Mouse (Mus musculus): ENCODE data around the gene Grap2. TPM values are rescaled to one million over a fixed set of nuclear protein-coding genes. Genes with fewer than 3 reads are reported as not detected.

Gene Grap2
- 12.8 and 16.0 TPM in 2 replicates for polyA plus RNA-seq (2014; fragmentation: Nextera tagmentation; extraction: Ambion mirVana)

DNA sequence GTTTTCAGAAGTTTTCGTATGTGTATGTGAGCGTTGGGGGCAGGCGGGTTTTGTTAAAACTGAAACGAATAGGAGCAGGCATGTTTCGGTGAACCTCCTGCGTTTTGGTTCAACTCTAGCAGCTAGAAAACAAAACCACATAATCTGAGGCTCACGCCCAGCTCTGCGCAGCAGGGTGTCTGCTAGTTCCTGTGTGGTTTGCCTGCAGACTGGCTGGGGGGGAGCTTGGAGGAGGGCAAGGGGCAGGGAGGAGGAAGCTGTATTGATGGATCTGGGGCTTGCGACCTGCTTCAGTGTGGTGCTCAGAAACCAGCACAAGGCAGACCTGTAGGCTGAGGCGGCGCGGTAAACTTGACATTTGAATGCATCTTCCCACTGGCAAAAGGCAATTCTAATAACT is at the start of gene Grap2:
TSS of gene Grap2 (plus strand) at position 304 of the 400 bp plus-strand sequence.
- Histone ChIP-seq H3K36me3 (ENCODE audit: control insufficient read depth, insufficient read depth, low read length) (no peaks in the 10 kb centered on the region), H3K4me1 (ENCODE audit: control insufficient read depth, insufficient read depth, low read length) (no peaks in the 10 kb centered on the region), H3K27me3 (ENCODE audit: control insufficient read depth, insufficient read depth, low read length) (peaks cover 40% of the 10 kb centered on the region), H3K9ac (ENCODE audit: low read depth, low read length) (no peak within 1 kb of the TSS), H3K9me3 (replicated peaks; ENCODE audit: control insufficient read depth, low read length) (no peaks in the 10 kb centered on the region), H3K4me3 (ENCODE audit: low read depth, low read length) (no peak within 1 kb of the TSS), H3K27ac (ENCODE audit: low read depth, low read length) (no peak within 1 kb of the TSS), H3K4me2 (no peak within 1 kb of the TSS; the same call in 1 of the 2 replicates)
- WGBS (ENCODE audit: insufficient replicate concordance), result 47% methylated on average over 12 of the region's 12 CpGs
- ATAC-seq (replicated peaks; ENCODE audit: insufficient number of reproducible peaks, low FRiP score, low TSS enrichment), result no peak

- WGBS (ENCODE audit: insufficient replicate concordance), result 52% methylated on average over 20 of the region's 20 CpGs
- no peak overlapping the region for H3K9ac ChIP-seq (ENCODE audit: low read depth, low read length)
- no peak overlapping the region for H3K4me3 ChIP-seq (ENCODE audit: low read depth, low read length)
Observed at GRCm38 (mm10) chr15:80529955-80530869, 42.2 kb upstream of the Grap2 start.

DNA sequence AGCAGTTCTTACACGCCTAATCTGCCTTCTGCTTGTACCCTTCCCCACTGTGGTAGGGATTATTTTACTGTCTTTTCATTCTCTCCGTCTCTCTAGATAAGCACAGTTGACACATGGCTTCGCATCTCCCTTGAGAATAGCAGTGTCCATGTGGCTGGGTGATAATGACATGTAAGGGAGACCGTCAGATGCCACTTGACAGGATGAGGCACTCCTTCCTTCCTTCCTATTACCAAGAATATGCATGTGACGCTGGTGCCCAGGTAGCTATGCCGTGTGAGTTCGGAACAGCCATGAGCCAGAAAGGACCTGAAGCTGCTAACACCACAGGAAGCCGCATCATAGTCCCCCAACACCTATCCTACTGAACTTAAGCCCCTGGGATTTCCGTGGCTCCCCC is 41.4 kb upstream of the Grap2 start:
- no peak for ATAC-seq (replicated peaks; ENCODE audit: insufficient number of reproducible peaks, low FRiP score, low TSS enrichment)
- Histone ChIP-seq H3K4me3 (ENCODE audit: low read depth, low read length) (no peak overlapping the region), H3K36me3 (ENCODE audit: control insufficient read depth, insufficient read depth, low read length) (no peaks in the 10 kb centered on the region), H3K27ac (ENCODE audit: low read depth, low read length) (no peak overlapping the region), H3K27me3 (ENCODE audit: control insufficient read depth, insufficient read depth, low read length) (no peaks in the 10 kb centered on the region), H3K9ac (ENCODE audit: low read depth, low read length) (no peak overlapping the region), H3K9me3 (replicated peaks; ENCODE audit: control insufficient read depth, low read length) (no peaks in the 10 kb centered on the region), H3K4me2 (no peak overlapping the region), H3K4me1 (ENCODE audit: control insufficient read depth, insufficient read depth, low read length) (peaks cover 16% of the 10 kb centered on the region)
- WGBS (ENCODE audit: insufficient replicate concordance), result 59% methylated on average over 9 of the region's 9 CpGs

More at GRCm38 (mm10) chr15:80529955-80530869, 42.2 kb upstream of the Grap2 start:
- Histone ChIP-seq H3K36me3 (ENCODE audit: control insufficient read depth, insufficient read depth, low read length) (no peaks in the 10 kb centered on the region), H3K9me3 (replicated peaks; ENCODE audit: control insufficient read depth, low read length) (no peaks in the 10 kb centered on the region), H3K27ac (ENCODE audit: low read depth, low read length) (no peak overlapping the region), H3K4me1 (ENCODE audit: control insufficient read depth, insufficient read depth, low read length) (peaks cover 16% of the 10 kb centered on the region), H3K4me2 (no peak overlapping the region), H3K27me3 (ENCODE audit: control insufficient read depth, insufficient read depth, low read length) (no peaks in the 10 kb centered on the region)
- no peak for ATAC-seq (replicated peaks; ENCODE audit: insufficient number of reproducible peaks, low FRiP score, low TSS enrichment)

- WGBS (ENCODE audit: insufficient replicate concordance), result 53% methylated on average over 8 of the region's 8 CpGs
- Histone ChIP-seq H3K9ac (ENCODE audit: low read depth, low read length) (no peak overlapping the region), H3K27ac (ENCODE audit: low read depth, low read length) (peak overlapping the region; percentile 57), H3K4me3 (ENCODE audit: low read depth, low read length) (no peak overlapping the region), H3K36me3 (ENCODE audit: control insufficient read depth, insufficient read depth, low read length) (no peaks in the 10 kb centered on the region), H3K9me3 (replicated peaks; ENCODE audit: control insufficient read depth, low read length) (no peaks in the 10 kb centered on the region), H3K4me1 (ENCODE audit: control insufficient read depth, insufficient read depth, low read length) (peaks cover 16% of the 10 kb centered on the region), H3K27me3 (ENCODE audit: control insufficient read depth, insufficient read depth, low read length) (no peaks in the 10 kb centered on the region), H3K4me2 (no peak overlapping the region)
- ATAC-seq (replicated peaks; ENCODE audit: insufficient number of reproducible peaks, low FRiP score, low TSS enrichment), result peak; percentile 67
Observed at GRCm38 (mm10) chr15:80532281-80533072, 39.9 kb upstream of the Grap2 start.

GRCm38 (mm10) chr15:80533274-80533673 is 39.1 kb upstream of the Grap2 start:
- no peak for ATAC-seq (replicated peaks; ENCODE audit: insufficient number of reproducible peaks, low FRiP score, low TSS enrichment)
- H3K9ac ChIP-seq (ENCODE audit: low read depth, low read length), result no peak overlapping the region
- no peaks in the 10 kb centered on the region for H3K9me3 ChIP-seq (replicated peaks; ENCODE audit: control insufficient read depth, low read length)
- H3K4me2 ChIP-seq, result no peak overlapping the region
- no peak overlapping the region for H3K27ac ChIP-seq (ENCODE audit: low read depth, low read length)
- no peak overlapping the region for H3K4me3 ChIP-seq (ENCODE audit: low read depth, low read length)
- H3K27me3 ChIP-seq (ENCODE audit: control insufficient read depth, insufficient read depth, low read length), result no peaks in the 10 kb centered on the region
- WGBS (ENCODE audit: insufficient replicate concordance), result 54% methylated on average over 6 of the region's 6 CpGs
- H3K36me3 ChIP-seq (ENCODE audit: control insufficient read depth, insufficient read depth, low read length), result no peaks in the 10 kb centered on the region
- peaks cover 16% of the 10 kb centered on the region for H3K4me1 ChIP-seq (ENCODE audit: control insufficient read depth, insufficient read depth, low read length)

DNA sequence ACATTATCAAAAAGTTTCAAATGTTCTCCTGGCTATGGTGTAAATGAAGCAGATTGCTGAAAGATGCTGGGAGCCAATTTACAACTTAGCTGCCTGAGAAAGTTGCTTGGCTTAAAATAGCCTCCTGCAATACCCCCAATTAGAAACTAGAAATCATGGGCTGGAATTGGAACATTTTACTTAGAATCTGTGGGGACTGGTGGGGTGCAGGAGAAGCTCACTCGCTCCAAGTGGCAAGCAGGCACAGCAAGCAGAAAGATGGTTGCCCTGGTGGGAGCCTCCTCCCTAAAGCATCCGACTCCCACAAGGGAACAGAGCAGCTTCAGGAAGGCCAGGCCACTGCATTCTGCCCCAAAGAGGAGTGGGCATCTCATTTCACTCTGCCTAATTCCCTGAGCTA is 36.3 kb upstream of the Grap2 start:
- Histone ChIP-seq H3K4me1 (ENCODE audit: control insufficient read depth, insufficient read depth, low read length) (peaks cover 16% of the 10 kb centered on the region), H3K27me3 (ENCODE audit: control insufficient read depth, insufficient read depth, low read length) (no peaks in the 10 kb centered on the region), H3K9ac (ENCODE audit: low read depth, low read length) (no peak overlapping the region), H3K4me3 (ENCODE audit: low read depth, low read length) (no peak overlapping the region), H3K9me3 (replicated peaks; ENCODE audit: control insufficient read depth, low read length) (no peaks in the 10 kb centered on the region), H3K36me3 (ENCODE audit: control insufficient read depth, insufficient read depth, low read length) (no peaks in the 10 kb centered on the region), H3K27ac (ENCODE audit: low read depth, low read length) (no peak overlapping the region), H3K4me2 (no peak overlapping the region)
- 70% methylated on average over 2 of the region's 2 CpGs for WGBS (ENCODE audit: insufficient replicate concordance)
- no peak for ATAC-seq (replicated peaks; ENCODE audit: insufficient number of reproducible peaks, low FRiP score, low TSS enrichment)

DNA sequence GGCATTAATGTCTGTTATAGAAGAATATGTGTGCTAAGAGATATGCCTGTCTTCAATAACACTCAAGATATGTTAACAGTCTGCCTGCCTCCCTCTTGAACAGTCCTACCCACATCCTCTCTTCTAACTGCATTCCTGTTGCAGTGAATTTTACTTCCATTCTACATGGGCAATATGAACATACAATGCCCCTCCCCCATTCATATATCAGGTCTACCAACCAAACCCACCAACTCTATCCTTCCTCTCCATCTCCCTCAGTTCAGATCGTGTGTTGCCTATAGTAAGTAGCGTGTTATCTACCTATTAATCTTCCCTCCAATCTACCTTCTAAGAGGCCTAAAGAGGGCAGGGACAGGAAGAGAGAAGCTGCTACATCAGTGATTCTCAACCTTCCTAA is 34.3 kb upstream of the Grap2 start:
- no peaks in the 10 kb centered on the region for H3K9me3 ChIP-seq (replicated peaks; ENCODE audit: control insufficient read depth, low read length)
- no peak overlapping the region for H3K4me2 ChIP-seq
- ATAC-seq (replicated peaks; ENCODE audit: insufficient number of reproducible peaks, low FRiP score, low TSS enrichment), result no peak
- WGBS (ENCODE audit: insufficient replicate concordance), result 83% methylated on average over 2 of the region's 2 CpGs
- H3K9ac ChIP-seq (ENCODE audit: low read depth, low read length), result no peak overlapping the region
- H3K36me3 ChIP-seq (ENCODE audit: control insufficient read depth, insufficient read depth, low read length), result no peaks in the 10 kb centered on the region
- peaks cover 5% of the 10 kb centered on the region; the same call in 1 of the 2 replicates for H3K4me1 ChIP-seq (ENCODE audit: control insufficient read depth, insufficient read depth, low read length)
- H3K27ac ChIP-seq (ENCODE audit: low read depth, low read length), result no peak overlapping the region
- no peak overlapping the region for H3K4me3 ChIP-seq (ENCODE audit: low read depth, low read length)
- no peaks in the 10 kb centered on the region for H3K27me3 ChIP-seq (ENCODE audit: control insufficient read depth, insufficient read depth, low read length)

GRCm38 (mm10) chr15:80538671-80539340 is 33.6 kb upstream of the Grap2 start:
- WGBS (ENCODE audit: insufficient replicate concordance), result 76% methylated on average over 7 of the region's 7 CpGs
- Histone ChIP-seq H3K4me2 (no peak overlapping the region), H3K9me3 (replicated peaks; ENCODE audit: control insufficient read depth, low read length) (no peaks in the 10 kb centered on the region), H3K36me3 (ENCODE audit: control insufficient read depth, insufficient read depth, low read length) (no peaks in the 10 kb centered on the region), H3K4me3 (ENCODE audit: low read depth, low read length) (no peak overlapping the region), H3K27ac (ENCODE audit: low read depth, low read length) (no peak overlapping the region), H3K27me3 (ENCODE audit: control insufficient read depth, insufficient read depth, low read length) (no peaks in the 10 kb centered on the region), H3K9ac (ENCODE audit: low read depth, low read length) (no peak overlapping the region), H3K4me1 (ENCODE audit: control insufficient read depth, insufficient read depth, low read length) (no peaks in the 10 kb centered on the region)
- no peak for ATAC-seq (replicated peaks; ENCODE audit: insufficient number of reproducible peaks, low FRiP score, low TSS enrichment)
